Mouse (Mus musculus) erythroblast, embryonic 14.5 days (primary cell): ENCODE data around the gene Apol8. TPM values are rescaled to one million over a fixed set of nuclear protein-coding genes. Genes with fewer than 3 reads are reported as not detected.
"Not testable (repeated sequence)": the region's sequence is repeated elsewhere in the genome, so short reads cannot be mapped to it uniquely, and the experiment has no call there.

Experiments used
- H3K27me3 ChIP-seq: 2 replicates; pipeline ENCODE4 v1.6.1; 2012; ENCODE audit warnings: inconsistent platforms; ENCODE audit not compliant: control insufficient read depth
- H3K36me3 ChIP-seq: 2 replicates; pipeline ENCODE4 v1.6.1; 2012; ENCODE audit warnings: mild to moderate bottlenecking, inconsistent platforms; ENCODE audit not compliant: control insufficient read depth
- H3K4me1 ChIP-seq: 2 replicates; pipeline ENCODE4 v1.6.1; 2012; ENCODE audit warnings: inconsistent platforms; ENCODE audit not compliant: control insufficient read depth
- H3K4me3 ChIP-seq: replicated peaks from 2 replicates; pipeline ENCODE3; 2012; ENCODE audit warnings: moderate library complexity, mild to moderate bottlenecking, inconsistent platforms
- H3K9me3 ChIP-seq: 2 replicates; pipeline ENCODE4 v1.6.1; 2012; ENCODE audit warnings: low read length, inconsistent platforms, mixed read lengths; ENCODE audit not compliant: control insufficient read depth
- GATA1 ChIP-seq: IDR thresholded peaks from 2 replicates; pipeline ENCODE4 v1.6.1; 2012; ENCODE audit warnings: low read length, inconsistent platforms, mixed read lengths
- TAL1 ChIP-seq: IDR thresholded peaks from 3 replicates; pipeline ENCODE4 v1.6.1; 2012; ENCODE audit warnings: low read length, inconsistent platforms, mixed read lengths
- polyA plus RNA-seq: library from polyadenylated mRNA; stranded (reverse); fragments of >175 nt; gene quantifications from 2 replicates; pipeline ENCODE4 v1.2.3, GENCODE M21; 2012

The Apol8 gene
- polyA plus RNA-seq, 1 experiment: 17.7 TPM

- Histone ChIP-seq H3K36me3 (peaks cover 99% of the 10 kb centered on the region), H3K9me3 (peaks cover 23% of the 10 kb centered on the region)
These were observed 8.4 kb downstream of the Apol8 start for GRCm38 (mm10) chr15:77748414-77748813.

GRCm38 (mm10) chr15:77746326-77746725, 10.5 kb downstream of the Apol8 start:
- peaks cover 84% of the 10 kb centered on the region for H3K36me3 ChIP-seq
- H3K9me3 ChIP-seq: peaks cover 21% of the 10 kb centered on the region
- TF ChIP-seq TAL1: no peak
- TF ChIP-seq GATA1: no peak
- H3K4me1 ChIP-seq: peaks cover 41% of the 10 kb centered on the region
- H3K4me3 ChIP-seq: no peak overlapping the region
- H3K27me3 ChIP-seq: peaks cover 7% of the 10 kb centered on the region; the same call in 1 of the 2 replicates

More at GRCm38 (mm10) chr15:77748414-77748813, 8.4 kb downstream of the Apol8 start:
- TF ChIP-seq GATA1 (no peak), TAL1 (no peak)
- Histone ChIP-seq H3K4me3 (peak overlapping the region; percentile 19), H3K27me3 (peaks cover 7% of the 10 kb centered on the region; the same call in 1 of the 2 replicates), H3K4me1 (peaks cover 61% of the 10 kb centered on the region)

- Histone ChIP-seq H3K27me3 (peaks cover 7% of the 10 kb centered on the region; the same call in 1 of the 2 replicates), H3K9me3 (peaks cover 16% of the 10 kb centered on the region), H3K36me3 (peaks cover 71% of the 10 kb centered on the region), H3K4me1 (peaks cover 33% of the 10 kb centered on the region), H3K4me3 (no peak overlapping the region)
- TF ChIP-seq GATA1 (no peak), TAL1 (no peak)
These were observed 11.7 kb downstream of the Apol8 start for GRCm38 (mm10) chr15:77745081-77745480.

GRCm38 (mm10) chr15:77744632-77745031, 12.2 kb downstream of the Apol8 start:
- Histone ChIP-seq H3K27me3 (peaks cover 3% of the 10 kb centered on the region; the same call in 1 of the 2 replicates), H3K4me1 (peaks cover 29% of the 10 kb centered on the region), H3K9me3 (peaks cover 11% of the 10 kb centered on the region), H3K36me3 (peaks cover 67% of the 10 kb centered on the region), H3K4me3 (no peak overlapping the region)
- no peak for TF ChIP-seq GATA1
- TF ChIP-seq TAL1: no peak

- H3K36me3 ChIP-seq: peaks cover 36% of the 10 kb centered on the region
- not testable (repeated sequence) for H3K4me3 ChIP-seq, H3K4me1 ChIP-seq, H3K9me3 ChIP-seq, H3K27me3 ChIP-seq
These were observed 15.2 kb downstream of the Apol8 start for GRCm38 (mm10) chr15:77741556-77741955.

GRCm38 (mm10) chr15:77740511-77741297, 16.1 kb downstream of the Apol8 start:
- no peaks in the 10 kb centered on the region; the same call in 1 of the 2 replicates for H3K4me1 ChIP-seq
- no peaks in the 10 kb centered on the region for H3K9me3 ChIP-seq
- H3K36me3 ChIP-seq: peaks cover 28% of the 10 kb centered on the region
- H3K27me3 ChIP-seq: peaks cover 4% of the 10 kb centered on the region; the same call in 1 of the 2 replicates
- no peak for TF ChIP-seq GATA1
- TF ChIP-seq TAL1: no peak
- H3K4me3 ChIP-seq: no peak overlapping the region

GRCm38 (mm10) chr15:77733903-77734302, 22.9 kb downstream of the Apol8 start:
- not testable (repeated sequence) for H3K4me1 ChIP-seq, H3K27me3 ChIP-seq, H3K9me3 ChIP-seq, H3K36me3 ChIP-seq, H3K4me3 ChIP-seq

GRCm38 (mm10) chr15:77733380-77733779, 23.4 kb downstream of the Apol8 start:
- not testable (repeated sequence) for H3K4me1 ChIP-seq, H3K4me3 ChIP-seq, H3K36me3 ChIP-seq, H3K9me3 ChIP-seq, H3K27me3 ChIP-seq

GRCm38 (mm10) chr15:77732851-77733250, 24.0 kb downstream of the Apol8 start:
- H3K27me3 ChIP-seq, H3K4me3 ChIP-seq, H3K9me3 ChIP-seq, H3K36me3 ChIP-seq, H3K4me1 ChIP-seq: not testable (repeated sequence)

- Histone ChIP-seq H3K27me3 (peaks cover 6% of the 10 kb centered on the region; the same call in 1 of the 2 replicates), H3K9me3 (no peaks in the 10 kb centered on the region), H3K36me3 (no peaks in the 10 kb centered on the region), H3K4me3 (no peak overlapping the region), H3K4me1 (no peaks in the 10 kb centered on the region)
- TF ChIP-seq GATA1 (no peak), TAL1 (no peak)
These were observed 25.2 kb downstream of the Apol8 start for GRCm38 (mm10) chr15:77731605-77732004.

- not testable (repeated sequence) for H3K27me3 ChIP-seq, H3K9me3 ChIP-seq, H3K4me1 ChIP-seq, H3K4me3 ChIP-seq, H3K36me3 ChIP-seq
These were observed 28.1 kb downstream of the Apol8 start, which contains the start of gene Apol9b for GRCm38 (mm10) chr15:77728739-77729138. Gene Apol9b, plus strand, starts transcription at chr15:77729039.

GRCm38 (mm10) chr15:77727745-77728144, 29.1 kb downstream of the Apol8 start:
- H3K36me3 ChIP-seq, H3K4me1 ChIP-seq, H3K9me3 ChIP-seq, H3K27me3 ChIP-seq, H3K4me3 ChIP-seq: not testable (repeated sequence)

- H3K4me3 ChIP-seq, H3K27me3 ChIP-seq, H3K36me3 ChIP-seq, H3K9me3 ChIP-seq, H3K4me1 ChIP-seq: not testable (repeated sequence)
These were observed 29.7 kb downstream of the Apol8 start for GRCm38 (mm10) chr15:77727139-77727538.
